Mouse (Mus musculus) limb, embryonic 13.5 days (tissue): ENCODE results near the gene Znhit3. TPM values are rescaled to one million over a fixed set of nuclear protein-coding genes. Genes with fewer than 3 reads are reported as not detected.

Source experiments
- ATAC-seq: fragments of 200-750 bp; cut with Nextera tagmentation; 2 replicates; pipeline ENCODE4 v1.8.0; 2017; ENCODE audit warnings: low read depth, moderate number of reproducible peaks, moderate TSS enrichment; ENCODE audit not compliant: low FRiP score
- H3K27ac ChIP-seq: fragments of 300-500 bp; sonication (generic); 2 replicates; pipeline ENCODE4 v1.5.1; 2015; ENCODE audit warnings: inconsistent platforms, mild to moderate bottlenecking, moderate library complexity
- H3K27me3 ChIP-seq: fragments of 300-500 bp; sonication (generic); 2 replicates; pipeline ENCODE4 v1.6.1; 2015; ENCODE audit warnings: mild to moderate bottlenecking, inconsistent platforms
- H3K36me3 ChIP-seq: fragments of 300-500 bp; sonication (generic); 2 replicates; pipeline ENCODE4 v1.6.1; 2015; ENCODE audit warnings: inconsistent platforms, mild to moderate bottlenecking, moderate library complexity
- H3K4me1 ChIP-seq: fragments of 300-500 bp; sonication (generic); 2 replicates; pipeline ENCODE4 v1.6.1; 2015; ENCODE audit warnings: inconsistent platforms
- H3K4me2 ChIP-seq: fragments of 300-500 bp; sonication (generic); replicated peaks from 2 replicates; pipeline ENCODE4 v1.6.1; 2015; ENCODE audit warnings: inconsistent platforms, mild to moderate bottlenecking, moderate library complexity
- H3K4me3 ChIP-seq: fragments of 300-500 bp; sonication (generic); 2 replicates; pipeline ENCODE4 v1.5.1; 2015; ENCODE audit warnings: moderate library complexity, mild to moderate bottlenecking, inconsistent platforms
- H3K9ac ChIP-seq: fragments of 300-500 bp; sonication (generic); 2 replicates; pipeline ENCODE4 v1.6.1; 2015; ENCODE audit warnings: mild to moderate bottlenecking, inconsistent platforms
- H3K9me3 ChIP-seq: fragments of 300-500 bp; sonication (generic); 2 replicates; pipeline ENCODE4 v1.6.1; 2016; ENCODE audit warnings: inconsistent platforms
- WGBS: fragments of 180-500 bp; shearing (Covaris S2); methylation state at CpG from one replicate; pipeline ENCODE4 v1.1.7; 2015; 5-methylcytosine and 5-hydroxymethylcytosine counted together
- microRNA-seq: library from miRNA; unstranded; fragments of <30 nt; microRNA quantifications from one replicate; pipeline ENCODE4, GENCODE M21; 2016
- polyA plus RNA-seq: library from polyadenylated mRNA; unstranded; fragments of >200 nt; fragmentation: Nextera tagmentation; extraction: Ambion mirVana; gene quantifications from 2 replicates; pipeline ENCODE4 v1.2.1, GENCODE M21; 2015

Gene Znhit3
- polyA plus RNA-seq, 1 experiment from 2014 or later = 61.8 TPM

GRCm38 (mm10) chr11:84871046-84871445, 45.1 kb downstream of the Znhit3 start:
- peak; percentile 28 for ATAC-seq
- H3K27me3 ChIP-seq = no peaks in the 10 kb centered on the region
- H3K4me2 ChIP-seq = peak overlapping the region; percentile 67
- peak overlapping the region; percentile 92 for H3K9ac ChIP-seq
- peak overlapping the region; percentile 98 for H3K4me3 ChIP-seq
- no peaks in the 10 kb centered on the region for H3K9me3 ChIP-seq
- 1% methylated on average over 10 of the region's 10 CpGs for WGBS
- peak overlapping the region; percentile 98 for H3K27ac ChIP-seq
- no peaks in the 10 kb centered on the region for H3K36me3 ChIP-seq
- peaks cover 24% of the 10 kb centered on the region for H3K4me1 ChIP-seq

- Histone ChIP-seq H3K9me3 (no peaks in the 10 kb centered on the region), H3K4me1 (peaks cover 24% of the 10 kb centered on the region)
- under 1% methylated on average over 38 of the region's 62 CpGs for WGBS
Observed at GRCm38 (mm10) chr11:84870337-84871043, 45.7 kb downstream of the Znhit3 start, which contains the start of gene Ggnbp2. Gene Ggnbp2 (minus strand): TSS chr11:84870817.

GRCm38 (mm10) chr11:84869537-84870232, 46.5 kb downstream of the Znhit3 start:
- H3K4me1 ChIP-seq = peaks cover 24% of the 10 kb centered on the region
- H3K4me3 ChIP-seq = peak overlapping the region; percentile 98
- WGBS = under 1% methylated on average over 43 of the region's 61 CpGs
- H3K9me3 ChIP-seq = no peaks in the 10 kb centered on the region
- H3K9ac ChIP-seq = peak overlapping the region; percentile 97
- peak; percentile 83 for ATAC-seq
- no peaks in the 10 kb centered on the region for H3K27me3 ChIP-seq
- H3K4me2 ChIP-seq = peak overlapping the region; percentile 91
- peak overlapping the region; percentile 92 for H3K27ac ChIP-seq
- H3K36me3 ChIP-seq = 0 out of 2 replicates have a peak, but pooled peaks cover 2% of the 10 kb centered on the region

More at GRCm38 (mm10) chr11:84870337-84871043, 45.7 kb downstream of the Znhit3 start, which contains the start of gene Ggnbp2:
- 0 out of 2 replicates have a peak, but pooled peaks cover 2% of the 10 kb centered on the region for H3K36me3 ChIP-seq
- H3K27ac ChIP-seq = peak within 1 kb of the TSS; percentile 98
- peak within 1 kb of the TSS; percentile 98 for H3K4me3 ChIP-seq
- peak within 1 kb of the TSS; percentile 97 for H3K9ac ChIP-seq
- H3K4me2 ChIP-seq = peak within 1 kb of the TSS; percentile 91
- H3K27me3 ChIP-seq = no peaks in the 10 kb centered on the region
- ATAC-seq = peak; percentile 89

- Histone ChIP-seq H3K9me3 (no peaks in the 10 kb centered on the region), H3K4me1 (peaks cover 24% of the 10 kb centered on the region), H3K4me2 (peak overlapping the region; percentile 91), H3K4me3 (peak overlapping the region; percentile 98), H3K9ac (peak overlapping the region; percentile 97), H3K27me3 (no peaks in the 10 kb centered on the region), H3K27ac (peak overlapping the region; percentile 92; the same call in 1 of the 2 replicates), H3K36me3 (0 out of 2 replicates have a peak, but pooled peaks cover 6% of the 10 kb centered on the region)
- no peak for ATAC-seq
- 14% methylated on average over 7 of the region's 7 CpGs for WGBS
Observed at GRCm38 (mm10) chr11:84868786-84869259, 47.3 kb downstream of the Znhit3 start.

- 93% methylated on average over 2 of the region's 2 CpGs for WGBS
- Histone ChIP-seq H3K27me3 (no peaks in the 10 kb centered on the region), H3K9ac (no peak overlapping the region), H3K4me1 (peaks cover 24% of the 10 kb centered on the region), H3K9me3 (no peaks in the 10 kb centered on the region), H3K27ac (no peak overlapping the region), H3K4me3 (no peak overlapping the region), H3K4me2 (peak overlapping the region; percentile 19; the same call in 1 of the 2 replicates), H3K36me3 (peaks cover 14% of the 10 kb centered on the region; the same call in 1 of the 2 replicates)
- no peak for ATAC-seq
Observed at GRCm38 (mm10) chr11:84867586-84867985, 48.6 kb downstream of the Znhit3 start.

- H3K27ac ChIP-seq = no peak overlapping the region
- no peak for ATAC-seq
- H3K4me2 ChIP-seq = no peak overlapping the region
- no peaks in the 10 kb centered on the region for H3K27me3 ChIP-seq
- no peak overlapping the region for H3K4me3 ChIP-seq
- H3K4me1 ChIP-seq = peaks cover 22% of the 10 kb centered on the region
- WGBS = 63% methylated on average over 2 of the region's 2 CpGs
- peaks cover 33% of the 10 kb centered on the region for H3K36me3 ChIP-seq
- H3K9me3 ChIP-seq = no peaks in the 10 kb centered on the region
- no peak overlapping the region for H3K9ac ChIP-seq
Observed at GRCm38 (mm10) chr11:84865268-84865667, 50.9 kb downstream of the Znhit3 start.

Small RNAs within 50 kb of the gene (microRNA-seq; reads per million reads assigned to microRNA genes)
- not detected for gene Gm23564

Other genes with a start within 250 kb of the Znhit3 start
- gene Mrm1, start 96.9 kb downstream of the Znhit3 start, polyA plus RNA-seq = 8.4 and 8.5 TPM in 2 replicates
- 13.1 and 13.2 TPM in 2 replicates for gene Dhrs11, start 87.4 kb downstream of the Znhit3 start, polyA plus RNA-seq
- gene Ggnbp2, start 45.5 kb downstream of the Znhit3 start, polyA plus RNA-seq = 71.0 and 75.5 TPM in 2 replicates
- gene Myo19, start 36.2 kb downstream of the Znhit3 start, polyA plus RNA-seq = 9.5 and 9.7 TPM in 2 replicates
- 2.4 and 2.6 TPM in 2 replicates for gene Pigw, start 36.1 kb downstream of the Znhit3 start, polyA plus RNA-seq
- 0.23 and 0.26 TPM in 2 replicates for gene Car4, start 41.4 kb upstream of the Znhit3 start, polyA plus RNA-seq
- gene Usp32, start 223.8 kb upstream of the Znhit3 start, polyA plus RNA-seq = 3.7 and 4.5 TPM in 2 replicates